Mouse (Mus musculus) urinary bladder, postnatal 36 days (tissue): ENCODE measurements around the gene B130006D01Rik.

Experiments
- DNase-seq, 2 experiments: peaks; one replicate each; pipeline ENCODE4 v3.0.0; 2022; ENCODE audit warnings: low spot score in 2 of 2, mixed read lengths in 1 of 2

The B130006D01Rik gene

GRCm38 (mm10) chr11:95723287-95723686 is at the start of gene B130006D01Rik:
Gene B130006D01Rik (plus strand): TSS chr11:95723587.
- no peak for DNase-seq

GRCm38 (mm10) chr11:95675498-95675897 is 47.9 kb upstream of the B130006D01Rik start:
- no peak for DNase-seq

- DNase-seq = peak in 1 of 2 experiments; percentile 30
Measured at GRCm38 (mm10) chr11:95676307-95676706, 47.1 kb upstream of the B130006D01Rik start.

- DNase-seq = no peak
Measured at GRCm38 (mm10) chr11:95677925-95678701, 45.3 kb upstream of the B130006D01Rik start.

GRCm38 (mm10) chr11:95681995-95682601 is 41.3 kb upstream of the B130006D01Rik start:
- DNase-seq = no peak

GRCm38 (mm10) chr11:95682946-95683345 is 40.4 kb upstream of the B130006D01Rik start:
- DNase-seq = no peak

GRCm38 (mm10) chr11:95686031-95686430 is 37.4 kb upstream of the B130006D01Rik start:
- peak; percentile 58 to 76 for DNase-seq

- no peak for DNase-seq
Measured at GRCm38 (mm10) chr11:95687084-95687656, 36.2 kb upstream of the B130006D01Rik start.

GRCm38 (mm10) chr11:95688515-95688914 is 34.9 kb upstream of the B130006D01Rik start:
- DNase-seq = peak; percentile 30 to 43

GRCm38 (mm10) chr11:95688981-95689380 is 34.4 kb upstream of the B130006D01Rik start:
- peak; percentile 28 to 52 for DNase-seq

GRCm38 (mm10) chr11:95689544-95689943 is 33.8 kb upstream of the B130006D01Rik start:
- no peak for DNase-seq

GRCm38 (mm10) chr11:95698541-95698940 is 24.8 kb upstream of the B130006D01Rik start:
- DNase-seq = no peak

GRCm38 (mm10) chr11:95700778-95701739 is 22.3 kb upstream of the B130006D01Rik start:
- no peak for DNase-seq

GRCm38 (mm10) chr11:95704032-95704969 is 19.1 kb upstream of the B130006D01Rik start:
- DNase-seq = no peak

- no peak for DNase-seq
Measured at GRCm38 (mm10) chr11:95704970-95705330, 18.4 kb upstream of the B130006D01Rik start.

GRCm38 (mm10) chr11:95709534-95710040 is 13.8 kb upstream of the B130006D01Rik start:
- no peak for DNase-seq

- DNase-seq = no peak
Measured at GRCm38 (mm10) chr11:95710478-95710877, 12.9 kb upstream of the B130006D01Rik start.

- DNase-seq = peak; percentile 15 to 24
Measured at GRCm38 (mm10) chr11:95712085-95712562, 11.3 kb upstream of the B130006D01Rik start.

- DNase-seq = peak; percentile 77 to 89
Measured at GRCm38 (mm10) chr11:95712563-95713224, 10.7 kb upstream of the B130006D01Rik start, which contains the start of gene Zfp652. Gene Zfp652 (plus strand): TSS chr11:95712673.
